26 mouse cellular contexts compared by ENCODE assay signal in genomic region chr4:88912187-88912586, GRCm38 (mm10). TPM values are rescaled to one million over a fixed set of nuclear protein-coding genes. Genes with fewer than 3 reads are reported as not detected.
DNase-seq lines count a peak whose midpoint lies in the region; ATAC-seq and TF ChIP-seq lines count a peak whose summit lies in the region.
"Had no signal": no experiment of that assay in that cellular context is flagged by ENCODE, and none has a peak within 500 bp of the region (broad histone marks: within the 10 kb centered on the region; RNA-seq: fewer than 3 reads in every experiment).

No protein-coding gene starts in this region.

- no peak overlapping the region for H3K27ac ChIP-seq in intestine, embryonic 15.5 days
- peak overlapping the region; percentile 32; the same call in 1 of the 2 replicates for H3K27ac ChIP-seq in liver, embryonic 13.5 days
- no peak overlapping the region; the same call in 1 of the 2 replicates for H3K27ac ChIP-seq in liver, embryonic 16.5 days (ENCODE audit: low read length)
- no peak overlapping the region for H3K27ac ChIP-seq in heart, embryonic 11.5 days (ENCODE audit: low read depth, low read length)
- no peak overlapping the region for H3K27ac ChIP-seq in cerebellum, adult 2 months (ENCODE audit: insufficient read depth, low read length)
- H3K27ac ChIP-seq: embryonic facial prominence, embryonic 12.5 days; embryonic facial prominence, embryonic 15.5 days; forebrain, embryonic 12.5 days; forebrain, embryonic 15.5 days; heart, embryonic 13.5 days; hindbrain, embryonic 12.5 days; hindbrain, embryonic 15.5 days had no signal

- H3K27me3 ChIP-seq in intestine, embryonic 15.5 days (replicated peaks), result no peaks in the 10 kb centered on the region
- H3K27me3 ChIP-seq in liver, embryonic 13.5 days, result no peaks in the 10 kb centered on the region
- H3K27me3 ChIP-seq in liver, embryonic 16.5 days (ENCODE audit: control insufficient read depth, insufficient read depth, low read depth, low read length), result no peaks in the 10 kb centered on the region
- H3K27me3 ChIP-seq in heart, embryonic 11.5 days (ENCODE audit: control insufficient read depth, insufficient read depth, low read length), result no peaks in the 10 kb centered on the region
- no peaks in the 10 kb centered on the region for H3K27me3 ChIP-seq in cerebellum, adult 2 months (ENCODE audit: control insufficient read depth, insufficient read depth, low read length)
- H3K27me3 ChIP-seq: embryonic facial prominence, embryonic 12.5 days; embryonic facial prominence, embryonic 15.5 days; forebrain, embryonic 12.5 days; forebrain, embryonic 15.5 days; heart, embryonic 13.5 days; hindbrain, embryonic 12.5 days; hindbrain, embryonic 15.5 days had no signal

- no peaks in the 10 kb centered on the region for H3K4me1 ChIP-seq in intestine, embryonic 15.5 days (replicated peaks)
- H3K4me1 ChIP-seq in liver, embryonic 13.5 days (replicated peaks), result peaks cover 38% of the 10 kb centered on the region
- H3K4me1 ChIP-seq in liver, embryonic 16.5 days (ENCODE audit: control insufficient read depth, low read depth, low read length), result peaks cover 20% of the 10 kb centered on the region
- H3K4me1 ChIP-seq in heart, embryonic 11.5 days (ENCODE audit: control insufficient read depth, insufficient read depth, low read length), result no peaks in the 10 kb centered on the region
- H3K4me1 ChIP-seq in cerebellum, adult 2 months (ENCODE audit: control insufficient read depth, insufficient read depth, low read length), result no peaks in the 10 kb centered on the region
- H3K4me1 ChIP-seq: embryonic facial prominence, embryonic 12.5 days; embryonic facial prominence, embryonic 15.5 days; forebrain, embryonic 12.5 days; forebrain, embryonic 15.5 days; heart, embryonic 13.5 days; hindbrain, embryonic 12.5 days; hindbrain, embryonic 15.5 days had no signal

- no peak for TF ChIP-seq POLR2A in cerebellum, adult 2 months (IDR thresholded peaks at IDR 0.05; ENCODE audit: borderline replicate concordance, insufficient read depth, low read length)

- H3K36me3 ChIP-seq in intestine, embryonic 15.5 days, result no peaks in the 10 kb centered on the region
- H3K36me3 ChIP-seq in liver, embryonic 13.5 days, result no peaks in the 10 kb centered on the region
- no peaks in the 10 kb centered on the region for H3K36me3 ChIP-seq in liver, embryonic 16.5 days (ENCODE audit: control insufficient read depth, insufficient read depth)
- H3K36me3 ChIP-seq in heart, embryonic 11.5 days (ENCODE audit: control insufficient read depth, insufficient read depth, low read length), result no peaks in the 10 kb centered on the region
- H3K36me3 ChIP-seq: embryonic facial prominence, embryonic 12.5 days; embryonic facial prominence, embryonic 15.5 days; forebrain, embryonic 12.5 days; forebrain, embryonic 15.5 days; heart, embryonic 13.5 days; hindbrain, embryonic 12.5 days; hindbrain, embryonic 15.5 days had no signal

- no peaks in the 10 kb centered on the region for H3K9me3 ChIP-seq in intestine, embryonic 15.5 days
- no peaks in the 10 kb centered on the region for H3K9me3 ChIP-seq in liver, embryonic 13.5 days (replicated peaks)
- H3K9me3 ChIP-seq in liver, embryonic 16.5 days (replicated peaks; ENCODE audit: control insufficient read depth, low read length), result no peaks in the 10 kb centered on the region
- no peaks in the 10 kb centered on the region for H3K9me3 ChIP-seq in heart, embryonic 11.5 days (replicated peaks; ENCODE audit: control insufficient read depth, low read length)
- H3K9me3 ChIP-seq: embryonic facial prominence, embryonic 12.5 days; embryonic facial prominence, embryonic 15.5 days; forebrain, embryonic 12.5 days; forebrain, embryonic 15.5 days; heart, embryonic 13.5 days; hindbrain, embryonic 12.5 days; hindbrain, embryonic 15.5 days had no signal

- no peak overlapping the region for H3K9ac ChIP-seq in intestine, embryonic 15.5 days
- no peak overlapping the region for H3K9ac ChIP-seq in liver, embryonic 13.5 days
- 0 out of 2 replicates have a peak overlapping the region, but pooled peaks have one; percentile 20 for H3K9ac ChIP-seq in liver, embryonic 16.5 days (ENCODE audit: low read depth, low read length)
- H3K9ac ChIP-seq in heart, embryonic 11.5 days (ENCODE audit: low read depth, low read length), result no peak overlapping the region
- H3K9ac ChIP-seq: embryonic facial prominence, embryonic 12.5 days; embryonic facial prominence, embryonic 15.5 days; forebrain, embryonic 12.5 days; forebrain, embryonic 15.5 days; heart, embryonic 13.5 days; hindbrain, embryonic 12.5 days; hindbrain, embryonic 15.5 days had no signal

- no peak overlapping the region for H3K4me3 ChIP-seq in intestine, embryonic 15.5 days (replicated peaks)
- no peak overlapping the region for H3K4me3 ChIP-seq in liver, embryonic 13.5 days (replicated peaks)
- no peak overlapping the region for H3K4me3 ChIP-seq in liver, embryonic 16.5 days (ENCODE audit: low read depth, low read length)
- no peak overlapping the region for H3K4me3 ChIP-seq in heart, embryonic 11.5 days (ENCODE audit: low read depth, low read length)
- H3K4me3 ChIP-seq in cerebellum, adult 2 months (replicated peaks; ENCODE audit: insufficient read depth, low read depth, low read length), result no peak overlapping the region
- H3K4me3 ChIP-seq: embryonic facial prominence, embryonic 12.5 days; embryonic facial prominence, embryonic 15.5 days; forebrain, embryonic 12.5 days; forebrain, embryonic 15.5 days; heart, embryonic 13.5 days; hindbrain, embryonic 12.5 days; hindbrain, embryonic 15.5 days had no signal

- H3K4me2 ChIP-seq in intestine, embryonic 15.5 days (replicated peaks), result no peak overlapping the region
- H3K4me2 ChIP-seq in liver, embryonic 13.5 days, result no peak overlapping the region
- H3K4me2 ChIP-seq in liver, embryonic 16.5 days (ENCODE audit: low read depth, low read length), result peak overlapping the region; percentile 24; the same call in 1 of the 2 replicates
- no peak overlapping the region for H3K4me2 ChIP-seq in heart, embryonic 11.5 days
- H3K4me2 ChIP-seq: embryonic facial prominence, embryonic 12.5 days; embryonic facial prominence, embryonic 15.5 days; forebrain, embryonic 12.5 days; forebrain, embryonic 15.5 days; heart, embryonic 13.5 days; hindbrain, embryonic 12.5 days; hindbrain, embryonic 15.5 days had no signal

- no peak for DNase-seq in liver, embryonic 13.5 days
- DNase-seq in spleen, adult 18-20 months, result no peak
- DNase-seq in cerebellum, adult 2 months, result no peak
- DNase-seq in kidney, adult 9 months, result no peak
- DNase-seq: adrenal gland, adult 8-10 months; adrenal gland, postnatal 25 days; cerebellum, adult 18-20 months; cerebellum, adult 9-11 months; cerebellum, postnatal 25 days; gastrocnemius, postnatal 25 days; heart, adult 18-20 months had no signal

- peak; percentile 32 for ATAC-seq in CD4-positive, CD25-positive, alpha-beta regulatory T cell, adult 4 months
- ATAC-seq in intestine, embryonic 15.5 days, result peak; percentile 61
- ATAC-seq in liver, embryonic 13.5 days (ENCODE audit: low read depth), result 0 out of 2 replicates have a peak, but pooled peaks have one; percentile 17
- peak; percentile 45 for ATAC-seq in liver, embryonic 16.5 days (ENCODE audit: low read depth)
- ATAC-seq in heart, embryonic 11.5 days (replicated peaks; ENCODE audit: insufficient number of reproducible peaks, low FRiP score, low TSS enrichment), result no peak
- ATAC-seq: activated CD4-positive, CD25-positive, alpha-beta regulatory T cell, adult 4 months; forebrain, embryonic 15.5 days had no signal

- WGBS in intestine, embryonic 15.5 days, result 52% methylated on average over 9 of the region's 9 CpGs
- WGBS in liver, embryonic 13.5 days (ENCODE audit: insufficient replicate concordance), result 59% methylated on average over 9 of the region's 9 CpGs
- 40% methylated on average over 9 of the region's 9 CpGs for WGBS in liver, embryonic 16.5 days (ENCODE audit: insufficient replicate concordance)
- 67% methylated on average over 9 of the region's 9 CpGs for WGBS in heart, embryonic 11.5 days (ENCODE audit: insufficient replicate concordance)
- WGBS in cerebellum, adult 2 months, result 79% methylated on average over 9 of the region's 9 CpGs

- no peak for TF ChIP-seq CTCF in cerebellum, adult 2 months (IDR thresholded peaks at IDR 0.05; ENCODE audit: borderline replicate concordance, insufficient read depth, low read depth, low read length)

RNA-seq across cellular contexts. Expression of gene Ifne, which starts 32.2 kb away (rescaled TPM):
- not detected for polyA plus RNA-seq in CD4-positive, CD25-positive, alpha-beta regulatory T cell, adult 4 months (2017; shearing (Covaris generic))
- polyA plus RNA-seq in intestine, embryonic 15.5 days (2015; fragmentation: Nextera tagmentation; extraction: Ambion mirVana), result not detected in 2 replicates
- not detected in 2 replicates for polyA plus RNA-seq in liver, embryonic 13.5 days (2015; fragmentation: Nextera tagmentation; extraction: Ambion mirVana)
- not detected in 2 replicates for polyA plus RNA-seq in liver, embryonic 16.5 days (2015; fragmentation: Nextera tagmentation; extraction: Ambion mirVana)
- not detected in 2 replicates for polyA plus RNA-seq in heart, embryonic 11.5 days (2014; fragmentation: Nextera tagmentation; extraction: Ambion mirVana)
- not detected in 2 replicates for polyA plus RNA-seq in cerebellum, adult 2 months (2012; rRNA removed)
- polyA plus RNA-seq: activated CD4-positive, CD25-positive, alpha-beta regulatory T cell, adult 4 months; C2C12; embryonic facial prominence, embryonic 12.5 days; embryonic facial prominence, embryonic 15.5 days; forebrain, embryonic 12.5 days; forebrain, embryonic 15.5 days; gonadal fat pad, adult 2 months; heart, embryonic 13.5 days; heart, embryonic 16.5 days; hindbrain, embryonic 12.5 days; hindbrain, embryonic 15.5 days had no signal
